Mouse (Mus musculus): Measurements from ENCODE around the gene Ahcyl2. TPM values are rescaled to one million over a fixed set of nuclear protein-coding genes. Genes with fewer than 3 reads are reported as not detected.
A peak's percentile ranks its signal among the peaks of the same experiment; 100 is the strongest.

Ahcyl2 gene
- polyA plus RNA-seq, 1 experiment from 2014 or later, result 24.2 TPM

DNA sequence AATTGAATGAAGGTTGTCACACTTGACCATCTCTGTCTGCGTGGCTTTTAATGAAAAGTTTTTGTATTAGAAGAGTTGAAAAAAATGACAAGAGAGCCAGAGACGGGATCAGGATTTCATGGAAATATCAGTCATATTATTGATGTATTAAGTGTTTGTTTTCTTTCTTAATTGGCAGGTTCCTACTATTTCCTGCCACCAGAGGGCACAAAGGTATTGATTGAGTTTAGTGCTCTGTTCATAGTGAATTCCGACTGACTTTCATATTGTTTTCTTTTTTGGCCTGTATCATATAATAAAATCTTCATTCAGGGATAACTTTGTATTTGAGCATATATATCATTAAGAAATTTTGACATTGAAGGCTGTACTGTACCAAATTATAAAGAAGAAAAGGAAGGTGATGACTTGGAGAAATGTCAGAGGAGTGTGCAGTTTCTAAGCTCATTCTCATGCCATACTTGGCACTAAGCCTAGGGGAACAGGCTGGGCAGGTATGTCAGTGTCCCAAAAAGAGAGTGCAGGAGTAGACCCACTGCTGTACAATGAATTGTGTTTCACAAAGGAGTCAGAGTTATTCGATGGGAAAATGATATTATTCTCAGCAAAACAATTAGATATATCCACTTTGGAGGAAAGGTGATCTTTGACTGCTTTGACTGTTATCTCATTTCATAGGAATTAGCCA, 65.9 kb downstream of the Ahcyl2 start:
- Histone ChIP-seq H3K27me3 (ENCODE audit: control insufficient read depth, insufficient read depth, low read length) (no peaks in the 10 kb centered on the region), H3K4me3 (replicated peaks; ENCODE audit: low read length) (no peak overlapping the region), H3K4me2 (replicated peaks) (no peak overlapping the region), H3K9ac (no peak overlapping the region), H3K4me1 (replicated peaks; ENCODE audit: control insufficient read depth, insufficient read depth, low read length) (no peaks in the 10 kb centered on the region), H3K36me3 (replicated peaks; ENCODE audit: control insufficient read depth, insufficient read depth) (no peaks in the 10 kb centered on the region), H3K27ac (no peak overlapping the region), H3K9me3 (ENCODE audit: control insufficient read depth, low read length) (no peaks in the 10 kb centered on the region)
- no peak for ATAC-seq (ENCODE audit: low FRiP score)
- peak; percentile 60 for DNase-seq (ENCODE audit: low spot score)
- 75% methylated on average over 4 of the region's 4 CpGs for WGBS

DNA sequence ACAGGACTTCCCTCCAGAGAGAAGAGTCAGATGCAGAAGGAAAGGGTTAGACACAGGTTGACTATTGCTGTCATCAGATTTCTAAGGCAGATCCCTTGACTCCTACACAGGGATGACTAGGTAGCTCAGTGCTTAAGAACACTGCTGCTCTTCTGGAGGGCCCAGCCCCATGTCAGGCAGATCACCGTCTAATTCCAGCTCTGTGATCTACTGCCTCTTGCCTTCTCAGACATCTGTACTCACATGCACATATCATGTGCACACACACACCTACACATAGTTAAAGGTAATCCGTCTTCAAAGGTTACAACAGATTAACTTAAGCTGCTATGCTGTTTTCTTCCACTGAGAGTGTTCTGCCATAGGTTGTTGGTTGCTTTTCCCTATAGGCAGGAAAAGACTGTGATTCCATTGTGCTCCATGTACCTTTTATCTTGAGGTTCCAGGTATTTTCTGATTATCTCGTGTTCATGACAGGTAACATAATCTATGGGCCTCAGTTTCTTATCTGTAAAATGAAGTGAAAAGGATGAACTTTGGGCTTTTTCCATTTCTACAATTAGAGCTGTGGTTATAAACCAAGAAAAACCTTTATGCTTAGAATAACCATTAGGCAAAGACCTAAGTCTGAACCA, 67.8 kb downstream of the Ahcyl2 start:
- Histone ChIP-seq H3K36me3 (replicated peaks; ENCODE audit: control insufficient read depth, insufficient read depth) (no peaks in the 10 kb centered on the region), H3K27me3 (ENCODE audit: control insufficient read depth, insufficient read depth, low read length) (no peaks in the 10 kb centered on the region), H3K4me1 (replicated peaks; ENCODE audit: control insufficient read depth, insufficient read depth, low read length) (no peaks in the 10 kb centered on the region), H3K4me2 (replicated peaks) (no peak overlapping the region), H3K9ac (no peak overlapping the region), H3K9me3 (ENCODE audit: control insufficient read depth, low read length) (no peaks in the 10 kb centered on the region), H3K4me3 (replicated peaks; ENCODE audit: low read length) (no peak overlapping the region), H3K27ac (no peak overlapping the region)
- no peak for DNase-seq (ENCODE audit: low spot score)
- 88% methylated on average over 3 of the region's 3 CpGs for WGBS
- ATAC-seq (ENCODE audit: low FRiP score), result no peak

DNA sequence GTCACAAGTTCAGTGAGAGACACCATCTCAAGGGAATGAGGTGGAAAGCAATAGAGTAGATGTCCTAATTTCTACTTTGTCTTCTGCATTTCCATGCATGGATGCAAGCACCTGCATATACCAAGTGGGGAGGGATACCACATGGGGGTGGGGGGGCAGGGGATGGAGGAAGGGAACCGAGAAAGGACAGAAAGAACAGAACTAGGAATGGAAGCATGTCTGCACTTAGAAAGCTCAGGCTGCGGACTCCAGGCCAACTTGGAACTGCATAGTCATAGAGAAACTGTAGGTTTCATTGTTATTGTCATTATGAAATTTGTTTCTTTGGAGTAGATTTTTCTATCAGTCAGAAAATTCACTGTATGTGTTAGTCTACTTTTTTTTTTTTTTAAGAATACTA, 69.8 kb downstream of the Ahcyl2 start:
- Histone ChIP-seq H3K27ac (no peak overlapping the region), H3K4me3 (replicated peaks; ENCODE audit: low read length) (no peak overlapping the region), H3K4me2 (replicated peaks) (no peak overlapping the region), H3K9ac (no peak overlapping the region), H3K9me3 (ENCODE audit: control insufficient read depth, low read length) (no peaks in the 10 kb centered on the region), H3K4me1 (replicated peaks; ENCODE audit: control insufficient read depth, insufficient read depth, low read length) (no peaks in the 10 kb centered on the region), H3K36me3 (replicated peaks; ENCODE audit: control insufficient read depth, insufficient read depth) (no peaks in the 10 kb centered on the region), H3K27me3 (ENCODE audit: control insufficient read depth, insufficient read depth, low read length) (no peaks in the 10 kb centered on the region)
- no peak for DNase-seq (ENCODE audit: low spot score)
- ATAC-seq (ENCODE audit: low FRiP score), result no peak
- WGBS, result 96% methylated on average over 2 of the region's 2 CpGs

DNA sequence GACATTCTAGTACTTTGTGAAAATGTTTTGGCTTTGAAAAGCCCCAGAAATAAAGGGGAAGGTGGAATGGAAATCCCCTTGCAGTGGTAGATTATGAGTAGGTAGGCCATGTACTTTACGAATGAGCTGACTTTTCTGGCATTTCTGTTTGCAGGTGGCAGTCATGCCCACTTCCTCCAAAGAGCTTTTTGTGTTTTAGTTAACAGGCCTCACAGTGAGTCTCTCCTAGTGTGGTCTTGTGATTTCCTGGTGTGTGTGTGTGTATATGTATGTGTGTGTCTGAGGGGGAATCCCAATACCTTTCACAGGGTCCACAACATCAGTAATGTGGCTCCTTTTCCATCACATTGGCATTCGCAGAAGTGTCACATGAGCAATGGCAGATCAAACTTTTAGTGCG, 70.7 kb downstream of the Ahcyl2 start:
- H3K27me3 ChIP-seq (ENCODE audit: control insufficient read depth, insufficient read depth, low read length), result no peaks in the 10 kb centered on the region
- no peak overlapping the region for H3K27ac ChIP-seq
- DNase-seq (ENCODE audit: low spot score) (no peak), ATAC-seq (ENCODE audit: low FRiP score) (no peak)
- no peaks in the 10 kb centered on the region for H3K36me3 ChIP-seq (replicated peaks; ENCODE audit: control insufficient read depth, insufficient read depth)
- H3K9me3 ChIP-seq (ENCODE audit: control insufficient read depth, low read length), result no peaks in the 10 kb centered on the region
- H3K4me3 ChIP-seq (replicated peaks; ENCODE audit: low read length), result no peak overlapping the region
- no peak overlapping the region for H3K4me2 ChIP-seq (replicated peaks)
- no peak overlapping the region for H3K9ac ChIP-seq
- 94% methylated on average over 3 of the region's 3 CpGs for WGBS
- no peaks in the 10 kb centered on the region for H3K4me1 ChIP-seq (replicated peaks; ENCODE audit: control insufficient read depth, insufficient read depth, low read length)

DNA sequence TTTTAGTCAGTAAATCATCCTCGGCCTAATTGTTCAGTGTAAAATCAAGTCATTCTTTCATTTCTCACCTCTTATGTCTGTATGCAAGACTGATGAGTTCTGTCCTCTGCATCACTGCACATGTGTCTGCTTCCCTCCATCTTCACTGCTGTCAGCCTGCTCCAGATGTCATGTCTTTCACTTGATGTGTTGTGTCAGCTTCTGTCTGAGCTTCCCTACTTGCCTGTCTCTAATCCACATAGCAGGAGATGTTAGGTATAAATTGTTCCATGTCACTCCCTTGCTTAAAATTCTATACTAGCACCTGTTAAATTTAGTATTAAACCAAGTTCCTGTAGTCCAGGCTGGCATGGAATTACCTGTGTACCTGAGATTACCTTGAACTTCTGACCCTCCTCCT, 72.2 kb downstream of the Ahcyl2 start:
- H3K9me3 ChIP-seq (ENCODE audit: control insufficient read depth, low read length), result no peaks in the 10 kb centered on the region
- H3K4me3 ChIP-seq (replicated peaks; ENCODE audit: low read length), result no peak overlapping the region
- H3K27me3 ChIP-seq (ENCODE audit: control insufficient read depth, insufficient read depth, low read length), result no peaks in the 10 kb centered on the region
- DNase-seq (ENCODE audit: low spot score) (no peak), ATAC-seq (ENCODE audit: low FRiP score) (no peak)
- 100% methylated on average over 1 of the region's 1 CpGs for WGBS
- no peak overlapping the region for H3K9ac ChIP-seq
- no peak overlapping the region for H3K27ac ChIP-seq
- H3K4me2 ChIP-seq (replicated peaks), result no peak overlapping the region
- no peaks in the 10 kb centered on the region for H3K4me1 ChIP-seq (replicated peaks; ENCODE audit: control insufficient read depth, insufficient read depth, low read length)
- no peaks in the 10 kb centered on the region for H3K36me3 ChIP-seq (replicated peaks; ENCODE audit: control insufficient read depth, insufficient read depth)

DNA sequence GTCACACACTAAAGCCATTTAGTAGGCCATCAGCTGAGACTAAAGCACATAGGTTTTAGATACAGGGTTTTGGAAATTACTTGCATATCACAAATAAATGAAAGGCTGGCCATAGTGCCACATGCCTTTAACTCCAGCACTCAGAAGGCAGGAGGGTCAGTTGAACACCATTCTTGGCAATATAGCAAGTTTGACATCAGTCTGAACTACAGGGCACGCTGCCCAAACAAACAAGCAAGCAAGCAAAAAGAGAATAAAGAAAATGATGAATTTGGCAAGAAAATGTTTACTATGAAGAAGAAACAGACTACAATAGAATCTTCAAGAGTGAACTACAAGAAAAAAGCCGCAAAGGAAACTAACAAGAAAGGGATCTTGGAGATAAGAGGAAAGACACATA, 73.7 kb downstream of the Ahcyl2 start:
- H3K4me2 ChIP-seq (replicated peaks), result no peak overlapping the region
- H3K27me3 ChIP-seq (ENCODE audit: control insufficient read depth, insufficient read depth, low read length), result no peaks in the 10 kb centered on the region
- DNase-seq (ENCODE audit: low spot score), result no peak
- no peaks in the 10 kb centered on the region for H3K4me1 ChIP-seq (replicated peaks; ENCODE audit: control insufficient read depth, insufficient read depth, low read length)
- H3K4me3 ChIP-seq (replicated peaks; ENCODE audit: low read length), result no peak overlapping the region
- no peak for ATAC-seq (ENCODE audit: low FRiP score)
- H3K9ac ChIP-seq, result no peak overlapping the region
- H3K9me3 ChIP-seq (ENCODE audit: control insufficient read depth, low read length), result no peaks in the 10 kb centered on the region
- H3K36me3 ChIP-seq (replicated peaks; ENCODE audit: control insufficient read depth, insufficient read depth), result no peaks in the 10 kb centered on the region
- WGBS, result 93% methylated on average over 2 of the region's 2 CpGs
- H3K27ac ChIP-seq, result no peak overlapping the region

DNA sequence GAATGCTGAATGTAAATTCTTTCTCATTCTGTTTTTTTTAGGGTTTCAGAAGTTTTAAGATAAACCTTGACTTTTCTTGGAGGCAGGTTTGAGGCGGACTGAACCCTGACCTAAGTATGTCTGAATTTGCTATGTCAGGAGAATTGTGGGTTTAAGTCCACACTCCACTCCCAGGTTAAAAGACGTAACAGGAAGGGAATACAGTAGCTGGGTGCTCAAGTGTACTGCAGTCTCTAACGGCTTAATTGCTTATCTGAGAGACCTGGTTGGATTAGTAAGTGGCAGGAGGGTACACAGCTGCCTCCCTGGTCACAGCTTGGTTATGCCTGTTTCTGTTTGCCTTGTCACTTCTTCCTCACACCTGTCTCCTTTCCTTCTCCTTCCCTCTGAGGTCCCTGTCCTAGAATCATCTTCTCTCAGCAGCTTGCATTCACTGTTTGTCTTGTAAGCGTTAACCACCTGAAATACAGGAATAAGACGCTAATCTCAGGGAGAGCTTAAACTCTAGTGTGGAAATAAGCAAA, 79.9 kb downstream of the Ahcyl2 start:
- Histone ChIP-seq H3K4me2 (replicated peaks) (no peak overlapping the region), H3K36me3 (replicated peaks; ENCODE audit: control insufficient read depth, insufficient read depth) (no peaks in the 10 kb centered on the region), H3K9me3 (ENCODE audit: control insufficient read depth, low read length) (no peaks in the 10 kb centered on the region), H3K4me3 (replicated peaks; ENCODE audit: low read length) (no peak overlapping the region), H3K27ac (no peak overlapping the region), H3K9ac (no peak overlapping the region), H3K27me3 (ENCODE audit: control insufficient read depth, insufficient read depth, low read length) (no peaks in the 10 kb centered on the region), H3K4me1 (replicated peaks; ENCODE audit: control insufficient read depth, insufficient read depth, low read length) (no peaks in the 10 kb centered on the region)
- DNase-seq (ENCODE audit: low spot score) (no peak), ATAC-seq (ENCODE audit: low FRiP score) (no peak)
- 86% methylated on average over 5 of the region's 5 CpGs for WGBS

DNA sequence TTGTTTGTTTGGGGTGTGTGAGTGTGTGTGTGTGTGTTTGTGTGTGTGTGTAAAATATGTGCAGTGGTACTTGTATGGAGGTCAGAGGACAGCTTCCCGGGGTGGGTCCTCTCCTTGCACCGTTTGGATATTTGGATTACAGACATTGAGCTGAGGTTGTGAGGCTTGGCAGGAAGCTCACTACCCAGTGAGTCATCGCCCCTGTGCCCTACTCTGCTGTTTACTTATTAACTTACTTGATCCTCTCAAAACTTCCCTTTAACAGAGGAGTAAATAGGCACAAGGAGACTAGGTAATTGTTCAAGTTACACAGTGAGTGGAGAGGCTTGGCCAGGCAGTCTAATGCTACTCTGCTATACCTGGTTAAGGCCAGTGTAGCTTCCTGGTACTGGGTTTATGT, 81.0 kb downstream of the Ahcyl2 start:
- no peak for ATAC-seq (ENCODE audit: low FRiP score)
- 62% methylated on average over 3 of the region's 3 CpGs for WGBS
- no peaks in the 10 kb centered on the region for H3K9me3 ChIP-seq (ENCODE audit: control insufficient read depth, low read length)

DNA sequence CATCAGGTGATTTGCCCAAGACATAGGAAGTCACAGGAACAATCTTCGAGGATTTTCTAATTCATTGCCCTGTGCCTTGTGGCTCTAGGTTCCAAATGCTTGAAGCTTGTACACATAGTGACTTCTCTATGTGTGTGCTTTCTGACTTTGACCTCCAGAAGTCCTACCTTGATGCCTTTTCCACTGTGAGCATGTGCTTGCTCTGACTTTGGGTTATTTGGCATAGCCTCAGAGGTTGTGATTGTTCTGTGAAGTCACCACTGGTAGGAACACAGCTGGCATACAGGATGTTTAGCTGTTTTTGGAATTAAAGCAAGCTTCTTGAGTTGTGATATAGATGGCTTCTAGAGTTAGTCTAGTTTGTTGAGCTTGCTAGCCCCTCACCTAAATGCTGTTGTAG, 82.3 kb downstream of the Ahcyl2 start:
- H3K27ac ChIP-seq, result no peak overlapping the region
- no peak overlapping the region for H3K4me3 ChIP-seq (replicated peaks; ENCODE audit: low read length)
- H3K4me2 ChIP-seq (replicated peaks), result no peak overlapping the region
- H3K9ac ChIP-seq, result no peak overlapping the region
- no peaks in the 10 kb centered on the region for H3K27me3 ChIP-seq (ENCODE audit: control insufficient read depth, insufficient read depth, low read length)
- DNase-seq (ENCODE audit: low spot score) (no peak), ATAC-seq (ENCODE audit: low FRiP score) (no peak)
- H3K9me3 ChIP-seq (ENCODE audit: control insufficient read depth, low read length), result no peaks in the 10 kb centered on the region
- H3K4me1 ChIP-seq (replicated peaks; ENCODE audit: control insufficient read depth, insufficient read depth, low read length), result no peaks in the 10 kb centered on the region
- WGBS, result 90% methylated on average over 1 of the region's 1 CpGs
- no peaks in the 10 kb centered on the region for H3K36me3 ChIP-seq (replicated peaks; ENCODE audit: control insufficient read depth, insufficient read depth)

More for the DNA sequence above, 81.0 kb downstream of the Ahcyl2 start:
- no peaks in the 10 kb centered on the region for H3K36me3 ChIP-seq (replicated peaks; ENCODE audit: control insufficient read depth, insufficient read depth)
- no peak overlapping the region for H3K9ac ChIP-seq
- no peaks in the 10 kb centered on the region for H3K4me1 ChIP-seq (replicated peaks; ENCODE audit: control insufficient read depth, insufficient read depth, low read length)
- H3K27ac ChIP-seq, result no peak overlapping the region
- no peak overlapping the region for H3K4me2 ChIP-seq (replicated peaks)
- DNase-seq (ENCODE audit: low spot score), result no peak
- H3K4me3 ChIP-seq (replicated peaks; ENCODE audit: low read length), result no peak overlapping the region
- H3K27me3 ChIP-seq (ENCODE audit: control insufficient read depth, insufficient read depth, low read length), result no peaks in the 10 kb centered on the region

Data from hindbrain, embryonic 14.5 days (tissue).